Mouse (Mus musculus) embryonic facial prominence, embryonic 11.5 days (tissue): ENCODE data around the gene Usp21. TPM values are rescaled to one million over a fixed set of nuclear protein-coding genes. Genes with fewer than 3 reads are reported as not detected.

Source experiments
- ATAC-seq: fragments of 200-750 bp; cut with Nextera tagmentation; replicated peaks from 2 replicates; pipeline ENCODE4 v1.8.0; 2017; ENCODE audit warnings: low read depth; ENCODE audit not compliant: insufficient number of reproducible peaks, low FRiP score, low TSS enrichment
- DNase-seq: peaks from one replicate; pipeline ENCODE4 v3.0.0-alpha.2; 2015; ENCODE audit warnings: low spot score
- H3K27ac ChIP-seq: fragments of 300-500 bp; sonication (generic); replicated peaks from 2 replicates; pipeline ENCODE4 v1.5.1; 2014; ENCODE audit warnings: mild to moderate bottlenecking, low read depth, low read length, control low read depth
- H3K27me3 ChIP-seq: fragments of 300-500 bp; sonication (generic); 2 replicates; pipeline ENCODE4 v1.6.1; 2014; ENCODE audit warnings: mild to moderate bottlenecking, low read length, moderate library complexity, mixed read lengths; ENCODE audit not compliant: control insufficient read depth, insufficient read depth
- H3K36me3 ChIP-seq: fragments of 300-500 bp; sonication (generic); replicated peaks from 2 replicates; pipeline ENCODE4 v1.6.1; 2014; ENCODE audit warnings: low read depth, mild to moderate bottlenecking, low read length, moderate library complexity, mixed read lengths; ENCODE audit not compliant: control insufficient read depth, insufficient read depth
- H3K4me1 ChIP-seq: fragments of 300-500 bp; sonication (generic); 2 replicates; pipeline ENCODE4 v1.6.1; 2014; ENCODE audit warnings: low read length, mixed read lengths; ENCODE audit not compliant: control insufficient read depth, insufficient read depth
- H3K4me2 ChIP-seq: fragments of 300-500 bp; sonication (generic); 2 replicates; pipeline ENCODE4 v1.6.1; 2014; ENCODE audit warnings: low read depth, mild to moderate bottlenecking, control low read depth, low read length, moderate library complexity
- H3K4me3 ChIP-seq: fragments of 300-500 bp; sonication (generic); 2 replicates; pipeline ENCODE4 v1.5.1; 2014; ENCODE audit warnings: low read depth, low read length, control low read depth
- H3K9ac ChIP-seq: fragments of 300-500 bp; sonication (generic); replicated peaks from 2 replicates; pipeline ENCODE4 v1.6.1; 2014; ENCODE audit warnings: mild to moderate bottlenecking, control low read depth, low read length
- H3K9me3 ChIP-seq: fragments of 300-500 bp; sonication (generic); replicated peaks from 2 replicates; pipeline ENCODE4 v1.6.1; 2016; ENCODE audit warnings: mild to moderate bottlenecking, low read length, inconsistent platforms, mixed read lengths; ENCODE audit not compliant: control insufficient read depth
- WGBS: fragments of 180-500 bp; shearing (Covaris S2); extraction: QIAGEN DNeasy Blood & Tissue Kit; methylation state at CpG from one replicate; pipeline ENCODE4 v1.1.7; 2014; 5-methylcytosine and 5-hydroxymethylcytosine counted together
- polyA plus RNA-seq: library from polyadenylated mRNA; unstranded; fragments of >200 nt; fragmentation: Nextera tagmentation; extraction: Ambion mirVana; gene quantifications from 2 replicates; pipeline ENCODE4 v1.2.1, GENCODE M21; 2014

Usp21 gene
- polyA plus RNA-seq, 1 experiment from 2014 or later = 96.1 TPM

DNA sequence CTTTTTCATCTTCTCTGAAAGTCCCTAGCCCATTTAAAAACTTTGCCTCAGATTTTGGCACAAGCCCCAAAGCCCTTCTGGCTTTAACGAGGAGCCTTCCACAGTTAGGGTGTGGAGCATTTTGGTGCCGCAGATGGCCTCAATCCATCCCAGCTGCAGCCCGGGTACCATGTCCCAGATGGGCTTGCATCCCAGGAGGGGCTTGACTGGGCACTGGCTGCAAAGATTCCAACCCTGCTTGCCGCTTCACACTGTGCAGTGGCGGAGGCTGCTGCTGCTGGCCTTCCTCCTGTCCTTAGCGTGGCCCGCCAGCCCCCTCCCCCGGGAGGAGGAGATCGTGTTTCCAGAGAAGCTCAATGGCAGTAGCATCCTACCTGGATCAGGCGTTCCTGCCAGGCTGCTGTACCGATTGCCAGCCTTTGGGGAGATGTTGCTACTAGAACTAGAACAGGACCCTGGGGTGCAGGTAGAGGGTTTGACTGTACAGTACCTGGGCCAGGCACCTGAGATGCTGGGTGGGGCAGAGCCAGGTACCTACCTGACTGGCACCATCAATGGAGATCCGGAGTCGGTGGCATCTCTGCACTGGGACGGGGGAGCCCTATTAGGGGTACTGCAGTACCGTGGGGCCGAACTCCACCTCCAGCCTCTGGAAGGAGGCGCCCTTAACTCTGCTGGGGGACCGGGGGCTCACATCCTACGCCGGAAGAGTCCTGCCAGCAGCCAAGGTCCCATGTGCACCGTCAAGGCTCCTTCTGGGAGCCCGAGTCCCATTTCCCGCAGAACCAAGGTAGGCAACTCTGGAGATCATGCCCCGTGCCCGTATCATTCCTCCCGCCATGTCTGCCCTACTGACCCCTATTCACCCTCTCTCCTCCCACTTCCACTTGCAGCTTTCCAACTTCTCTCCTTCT, 36.9 kb downstream of the Usp21 start, which contains the start of gene Ndufs2:
Gene Ndufs2 (minus strand): TSS at position 709 of the 914 bp plus-strand sequence.
- Histone ChIP-seq H3K36me3 (no peaks in the 10 kb centered on the region; the same call in 1 of the 2 replicates), H3K27ac (peak within 1 kb of the TSS; percentile 77), H3K4me3 (peak within 1 kb of the TSS; percentile 34), H3K9me3 (no peaks in the 10 kb centered on the region), H3K4me2 (peak within 1 kb of the TSS; percentile 79), H3K9ac (peak within 1 kb of the TSS; percentile 60), H3K4me1 (peaks cover 12% of the 10 kb centered on the region), H3K27me3 (no peaks in the 10 kb centered on the region)
- ATAC-seq = no peak; the same call in 1 of the 2 replicates
- WGBS = 9% methylated on average over 26 of the region's 26 CpGs
- DNase-seq = peak; percentile 53

DNA sequence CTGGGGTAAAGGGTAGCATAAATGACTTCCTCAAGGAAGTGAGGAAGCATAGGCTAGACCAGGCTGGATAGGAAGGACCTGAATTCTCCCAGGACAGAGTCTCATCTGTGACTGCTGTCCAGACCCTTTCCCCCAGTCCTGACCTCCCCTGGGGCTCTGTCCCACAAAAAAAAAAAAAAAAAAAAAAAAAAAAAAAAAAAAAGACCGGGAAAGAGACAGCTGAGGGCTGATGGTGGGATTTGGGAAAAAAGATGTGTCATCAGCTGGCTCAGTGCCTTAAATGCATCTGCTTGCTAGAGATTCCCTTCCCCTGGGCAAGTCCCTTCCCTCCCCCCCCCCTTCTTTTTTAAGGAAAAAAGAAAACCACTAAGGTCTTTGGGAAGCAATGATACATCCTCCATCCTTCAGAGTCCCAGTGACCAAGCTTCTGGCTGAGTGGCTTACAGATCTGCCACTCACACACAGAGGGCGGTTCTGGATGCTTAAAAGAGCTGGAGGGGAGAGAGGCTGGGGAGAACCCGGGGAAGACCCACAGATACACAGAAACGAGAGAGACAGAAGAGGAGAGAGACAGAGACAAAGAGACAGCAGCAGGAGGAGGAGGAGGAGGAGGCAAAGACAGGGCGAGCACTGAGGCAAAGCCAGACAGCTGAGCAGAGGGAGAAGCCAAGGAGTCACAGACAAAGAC, 37.7 kb downstream of the Usp21 start, which contains the start of gene Adamts4:
Gene Adamts4 (plus strand): TSS at position 509 of the 688 bp plus-strand sequence.
- peaks cover 12% of the 10 kb centered on the region for H3K4me1 ChIP-seq
- 13% methylated on average over 5 of the region's 5 CpGs for WGBS
- peak; percentile 76 for DNase-seq
- H3K9me3 ChIP-seq = no peaks in the 10 kb centered on the region
- peak within 1 kb of the TSS; percentile 79 for H3K4me2 ChIP-seq
- H3K27ac ChIP-seq = peak within 1 kb of the TSS; percentile 77
- peak within 1 kb of the TSS; percentile 60 for H3K9ac ChIP-seq
- peak within 1 kb of the TSS; percentile 34 for H3K4me3 ChIP-seq
- H3K27me3 ChIP-seq = no peaks in the 10 kb centered on the region
- ATAC-seq = no peak
- no peaks in the 10 kb centered on the region; the same call in 1 of the 2 replicates for H3K36me3 ChIP-seq

DNA sequence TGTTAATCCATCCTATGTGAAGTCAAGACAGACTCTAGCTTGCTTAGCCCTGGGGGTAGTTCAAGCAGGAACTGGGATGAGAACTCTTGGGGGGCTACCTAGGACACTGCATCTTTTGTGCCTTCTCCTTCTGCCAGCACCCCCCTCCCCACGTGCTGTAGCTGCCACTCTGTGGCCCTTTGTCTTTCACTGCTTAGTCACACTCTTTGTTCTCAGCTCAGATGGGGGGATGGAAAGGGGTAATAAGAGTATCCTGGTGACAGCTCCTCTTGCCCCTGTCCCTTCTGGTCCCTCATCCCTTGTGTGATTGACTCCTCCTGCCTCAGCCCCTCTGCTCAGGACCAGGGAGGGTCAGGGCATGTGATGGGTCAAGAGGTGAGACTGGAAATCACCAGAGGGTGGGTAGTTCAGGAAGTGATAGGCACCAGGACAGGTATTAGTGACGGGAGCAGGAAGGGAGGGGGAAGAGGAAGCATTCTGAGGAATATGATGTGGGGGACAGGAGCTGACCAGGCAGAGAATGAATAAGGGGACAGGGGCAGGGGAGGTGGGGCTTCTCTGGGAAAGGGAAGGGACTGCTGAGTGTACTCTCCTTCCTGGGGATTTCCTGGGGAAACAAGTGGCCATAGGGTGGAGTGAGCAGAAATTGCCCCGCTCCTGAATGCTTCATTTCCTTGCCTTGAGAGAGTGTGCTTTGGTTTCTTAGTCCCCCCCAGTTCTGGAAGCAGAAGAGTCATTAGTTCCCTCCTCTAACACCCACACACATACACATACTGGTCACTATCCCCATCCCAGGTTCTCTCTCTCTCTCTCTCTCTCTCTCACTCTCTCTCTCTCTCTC, 39.2 kb downstream of the Usp21 start:
- Histone ChIP-seq H3K4me1 (peaks cover 12% of the 10 kb centered on the region), H3K27ac (no peak overlapping the region)
- DNase-seq = no peak

DNA sequence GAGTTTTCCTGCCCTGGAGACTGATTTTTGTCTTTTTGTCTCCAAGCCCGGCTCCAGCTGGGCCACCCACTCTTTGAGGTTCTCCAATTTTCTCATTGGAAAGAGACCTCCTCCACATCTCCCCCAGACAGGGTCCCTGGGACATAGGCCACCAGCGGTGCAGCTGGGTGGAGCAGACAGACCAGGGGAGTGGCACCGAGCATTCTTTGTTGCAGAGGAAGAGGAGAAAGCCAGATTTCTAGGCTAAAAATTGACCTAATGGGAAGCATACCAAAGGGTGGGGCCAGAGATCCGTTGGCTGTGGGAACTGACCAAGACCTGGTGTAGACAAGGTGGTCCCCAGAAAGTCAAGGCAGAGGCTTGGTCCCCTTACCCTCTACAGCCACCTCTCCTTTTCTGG, 39.9 kb downstream of the Usp21 start:
- peak overlapping the region; percentile 66; the same call in 1 of the 2 replicates for H3K27ac ChIP-seq
- no peak overlapping the region for H3K4me3 ChIP-seq
- no peaks in the 10 kb centered on the region for H3K9me3 ChIP-seq
- no peaks in the 10 kb centered on the region for H3K27me3 ChIP-seq
- ATAC-seq = no peak
- no peak overlapping the region for H3K4me2 ChIP-seq
- no peak for DNase-seq
- WGBS = 34% methylated on average over 4 of the region's 4 CpGs
- H3K4me1 ChIP-seq = peaks cover 12% of the 10 kb centered on the region
- H3K36me3 ChIP-seq = no peaks in the 10 kb centered on the region; the same call in 1 of the 2 replicates
- peak overlapping the region; percentile 11; the same call in 1 of the 2 replicates for H3K9ac ChIP-seq

More for the DNA sequence above, 39.2 kb downstream of the Usp21 start:
- no peaks in the 10 kb centered on the region for H3K9me3 ChIP-seq
- no peak overlapping the region for H3K4me3 ChIP-seq
- H3K27me3 ChIP-seq = no peaks in the 10 kb centered on the region
- no peak overlapping the region; the same call in 1 of the 2 replicates for H3K9ac ChIP-seq
- no peak for ATAC-seq
- no peaks in the 10 kb centered on the region; the same call in 1 of the 2 replicates for H3K36me3 ChIP-seq
- WGBS = 39% methylated on average over 3 of the region's 3 CpGs
- H3K4me2 ChIP-seq = no peak overlapping the region

DNA sequence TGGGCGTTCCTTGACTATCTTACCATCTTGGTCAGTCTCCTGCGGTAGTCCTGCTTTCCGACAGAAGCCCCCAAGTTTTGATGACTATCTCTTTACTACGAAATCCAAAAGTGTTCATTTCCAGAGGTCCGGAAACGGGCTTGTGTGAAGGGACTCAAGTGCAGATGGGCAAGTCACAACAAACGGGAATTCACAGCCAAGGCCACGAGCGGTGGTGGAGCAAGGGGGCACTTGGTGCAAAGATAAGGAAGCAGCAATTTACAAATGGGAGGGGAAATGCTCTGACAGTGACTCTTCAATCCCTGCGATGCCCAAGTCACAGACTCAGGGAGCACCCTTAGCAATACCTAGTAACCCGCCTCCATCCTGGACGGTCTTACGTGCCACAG, 40.3 kb downstream of the Usp21 start:
- no peak for DNase-seq
- H3K4me1 ChIP-seq = peaks cover 12% of the 10 kb centered on the region

DNA sequence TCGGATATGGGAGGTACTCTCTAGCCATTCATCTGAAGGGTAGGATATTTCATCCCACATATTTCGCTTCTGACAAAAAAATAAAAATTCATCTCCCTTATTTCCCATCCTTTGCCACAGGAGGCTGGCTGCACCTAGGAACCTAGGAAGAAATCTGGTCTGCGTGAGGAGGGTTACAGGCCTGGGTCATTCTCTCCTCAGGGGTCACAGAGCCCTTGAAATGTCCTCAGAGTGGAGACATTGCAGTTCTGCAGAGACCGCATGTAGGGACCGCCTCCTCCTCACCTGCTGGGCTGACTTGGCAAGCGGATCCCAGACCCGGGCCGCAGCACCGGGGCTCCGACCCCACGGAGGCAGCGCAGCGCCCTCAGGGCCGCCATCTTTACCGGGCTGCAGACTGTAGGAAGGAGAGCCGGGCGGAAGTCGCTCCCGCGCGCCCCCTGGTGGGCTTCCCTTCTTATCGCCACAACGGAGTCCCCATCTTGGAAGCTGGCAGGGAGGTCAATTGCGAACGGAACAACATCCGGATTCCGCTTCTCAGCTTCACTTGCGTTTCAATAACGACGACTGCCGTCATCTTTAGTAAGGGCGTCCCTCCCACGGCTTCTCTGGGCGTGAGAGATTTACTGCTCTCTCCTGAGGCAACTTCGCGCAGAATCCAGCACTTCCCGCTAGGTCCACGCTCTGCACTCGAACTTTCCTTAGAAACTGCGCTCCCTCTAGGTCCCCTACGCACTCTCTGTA, 40.9 kb downstream of the Usp21 start:
- H3K9ac ChIP-seq = peak overlapping the region; percentile 64
- H3K4me1 ChIP-seq = peaks cover 12% of the 10 kb centered on the region
- peak; percentile 99 for DNase-seq
- peak overlapping the region; percentile 61 for H3K4me2 ChIP-seq
- H3K4me3 ChIP-seq = peak overlapping the region; percentile 43
- WGBS = under 1% methylated on average over 41 of the region's 41 CpGs
- no peaks in the 10 kb centered on the region for H3K9me3 ChIP-seq
- H3K36me3 ChIP-seq = no peaks in the 10 kb centered on the region; the same call in 1 of the 2 replicates
- peak overlapping the region; percentile 66 for H3K27ac ChIP-seq
- peak; percentile 85 for ATAC-seq
- no peaks in the 10 kb centered on the region for H3K27me3 ChIP-seq

More for the DNA sequence above, 40.3 kb downstream of the Usp21 start:
- H3K4me2 ChIP-seq = peak overlapping the region; percentile 48
- 0 out of 2 replicates have a peak, but pooled peaks have one; percentile 1 for ATAC-seq
- peak overlapping the region; percentile 40 for H3K9ac ChIP-seq
- no peaks in the 10 kb centered on the region for H3K9me3 ChIP-seq
- peak overlapping the region; percentile 43 for H3K4me3 ChIP-seq
- no peaks in the 10 kb centered on the region for H3K27me3 ChIP-seq
- no peaks in the 10 kb centered on the region; the same call in 1 of the 2 replicates for H3K36me3 ChIP-seq
- peak overlapping the region; percentile 66 for H3K27ac ChIP-seq
- WGBS = 10% methylated on average over 13 of the region's 13 CpGs

DNA sequence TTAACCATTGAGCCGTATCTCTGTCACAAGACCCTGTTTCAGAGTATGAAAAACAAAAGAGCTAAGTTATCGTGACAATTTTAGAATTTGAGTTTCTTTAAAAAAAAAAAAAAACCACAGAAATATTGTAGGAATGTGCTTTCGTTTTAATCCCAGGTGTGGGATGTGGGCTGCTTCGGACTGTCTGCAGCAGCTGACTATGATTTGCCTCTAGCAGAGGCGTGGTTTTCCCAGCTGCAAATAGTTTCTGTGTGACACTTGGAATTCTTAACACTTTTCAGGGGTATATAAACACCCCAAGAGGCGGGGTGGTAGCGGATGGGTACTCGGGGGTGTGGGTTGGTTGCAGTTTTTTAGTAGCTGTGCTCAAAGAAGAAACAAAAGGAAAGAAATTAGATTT, 42.4 kb downstream of the Usp21 start:
- H3K4me3 ChIP-seq = no peak overlapping the region
- no peak overlapping the region for H3K4me2 ChIP-seq

More for the DNA sequence above, 42.4 kb downstream of the Usp21 start:
- peaks cover 2% of the 10 kb centered on the region; the same call in 1 of the 2 replicates for H3K4me1 ChIP-seq
- 86% methylated on average over 8 of the region's 8 CpGs for WGBS
- no peak overlapping the region for H3K9ac ChIP-seq
- H3K27me3 ChIP-seq = no peaks in the 10 kb centered on the region
- no peaks in the 10 kb centered on the region for H3K9me3 ChIP-seq
- H3K36me3 ChIP-seq = no peaks in the 10 kb centered on the region; the same call in 1 of the 2 replicates
- H3K27ac ChIP-seq = no peak overlapping the region
- ATAC-seq (no peak), DNase-seq (no peak)
